Mouse (Mus musculus): ENCODE measurements around the gene Krtap4-16. TPM values are rescaled to one million over a fixed set of nuclear protein-coding genes. Genes with fewer than 3 reads are reported as not detected.
"Not testable (repeated sequence)": the region's sequence is repeated elsewhere in the genome, so short reads cannot be mapped to it uniquely, and the experiment has no call there.

Krtap4-16 gene
- not detected in 2 replicates for total RNA-seq (2017)

GRCm38 (mm10) chr11:99851508-99851907, at the start of gene Krtap4-16:
Gene Krtap4-16 (minus strand): TSS chr11:99851608.
- no peak for ATAC-seq (replicated peaks in 1 of 2; ENCODE audit: insufficient read depth in 1 of 2, low FRiP score in 2 of 2, low TSS enrichment in 1 of 2, low read depth in 1 of 2, poor library complexity in 2 of 2, severe bottlenecking in 2 of 2)

GRCm38 (mm10) chr11:99878887-99879286, 27.5 kb upstream of the Krtap4-16 start, which contains the start of gene Gm11567:
Gene Gm11567 (plus strand): TSS chr11:99879187.
- not testable (repeated sequence) for ATAC-seq (replicated peaks in 1 of 2; ENCODE audit: insufficient read depth in 1 of 2, low FRiP score in 2 of 2, low TSS enrichment in 1 of 2, low read depth in 1 of 2, poor library complexity in 2 of 2, severe bottlenecking in 2 of 2)

GRCm38 (mm10) chr11:99873089-99873488, 21.7 kb upstream of the Krtap4-16 start, which contains the start of gene Krtap9-1:
Gene Krtap9-1 (plus strand): TSS chr11:99873389.
- not testable (repeated sequence) for ATAC-seq (replicated peaks in 1 of 2; ENCODE audit: insufficient read depth in 1 of 2, low FRiP score in 2 of 2, low TSS enrichment in 1 of 2, low read depth in 1 of 2, poor library complexity in 2 of 2, severe bottlenecking in 2 of 2)

- ATAC-seq (replicated peaks in 1 of 2; ENCODE audit: insufficient read depth in 1 of 2, low FRiP score in 2 of 2, low TSS enrichment in 1 of 2, low read depth in 1 of 2, poor library complexity in 2 of 2, severe bottlenecking in 2 of 2), result not testable (repeated sequence)
These were observed 12.8 kb upstream of the Krtap4-16 start, which contains the start of gene Gm11559 for GRCm38 (mm10) chr11:99864176-99864575. Gene Gm11559 (plus strand): TSS chr11:99864476.

GRCm38 (mm10) chr11:99858761-99859160, 7.4 kb upstream of the Krtap4-16 start:
- no peak for ATAC-seq (replicated peaks in 1 of 2; ENCODE audit: insufficient read depth in 1 of 2, low FRiP score in 2 of 2, low TSS enrichment in 1 of 2, low read depth in 1 of 2, poor library complexity in 2 of 2, severe bottlenecking in 2 of 2)

GRCm38 (mm10) chr11:99857617-99858016, 6.2 kb upstream of the Krtap4-16 start, which contains the start of gene Gm11568:
Gene Gm11568 (plus strand): TSS chr11:99857917.
- no peak for ATAC-seq (replicated peaks in 1 of 2; ENCODE audit: insufficient read depth in 1 of 2, low FRiP score in 2 of 2, low TSS enrichment in 1 of 2, low read depth in 1 of 2, poor library complexity in 2 of 2, severe bottlenecking in 2 of 2)

- no peak for ATAC-seq (replicated peaks in 1 of 2; ENCODE audit: insufficient read depth in 1 of 2, low FRiP score in 2 of 2, low TSS enrichment in 1 of 2, low read depth in 1 of 2, poor library complexity in 2 of 2, severe bottlenecking in 2 of 2)
These were observed 2.7 kb upstream of the Krtap4-16 start for GRCm38 (mm10) chr11:99854121-99854520.

GRCm38 (mm10) chr11:99846746-99847145, 4.7 kb downstream of the Krtap4-16 start:
- ATAC-seq (replicated peaks in 1 of 2; ENCODE audit: insufficient read depth in 1 of 2, low FRiP score in 2 of 2, low TSS enrichment in 1 of 2, low read depth in 1 of 2, poor library complexity in 2 of 2, severe bottlenecking in 2 of 2), result no peak

- ATAC-seq (replicated peaks in 1 of 2; ENCODE audit: insufficient read depth in 1 of 2, low FRiP score in 2 of 2, low TSS enrichment in 1 of 2, low read depth in 1 of 2, poor library complexity in 2 of 2, severe bottlenecking in 2 of 2), result no peak
These were observed 9.2 kb downstream of the Krtap4-16 start for GRCm38 (mm10) chr11:99842185-99842584.

- no peak for ATAC-seq (replicated peaks in 1 of 2; ENCODE audit: insufficient read depth in 1 of 2, low FRiP score in 2 of 2, low TSS enrichment in 1 of 2, low read depth in 1 of 2, poor library complexity in 2 of 2, severe bottlenecking in 2 of 2)
These were observed 13.4 kb downstream of the Krtap4-16 start, which contains the start of gene 2300003K06Rik for GRCm38 (mm10) chr11:99837966-99838365. Gene 2300003K06Rik (minus strand): TSS chr11:99838066.

GRCm38 (mm10) chr11:99815566-99815965, 35.8 kb downstream of the Krtap4-16 start, which contains the start of gene Gm11564:
Gene Gm11564 (minus strand): TSS chr11:99815666.
- not testable (repeated sequence) for ATAC-seq (replicated peaks in 1 of 2; ENCODE audit: insufficient read depth in 1 of 2, low FRiP score in 2 of 2, low TSS enrichment in 1 of 2, low read depth in 1 of 2, poor library complexity in 2 of 2, severe bottlenecking in 2 of 2)

GRCm38 (mm10) chr11:99809792-99810191, 41.6 kb downstream of the Krtap4-16 start, which contains the start of gene Krtap4-13:
Gene Krtap4-13 (minus strand): TSS chr11:99809892.
- not testable (repeated sequence) for ATAC-seq (replicated peaks in 1 of 2; ENCODE audit: insufficient read depth in 1 of 2, low FRiP score in 2 of 2, low TSS enrichment in 1 of 2, low read depth in 1 of 2, poor library complexity in 2 of 2, severe bottlenecking in 2 of 2)

- not testable (repeated sequence) for ATAC-seq (replicated peaks in 1 of 2; ENCODE audit: insufficient read depth in 1 of 2, low FRiP score in 2 of 2, low TSS enrichment in 1 of 2, low read depth in 1 of 2, poor library complexity in 2 of 2, severe bottlenecking in 2 of 2)
These were observed 47.1 kb downstream of the Krtap4-16 start, which contains the start of gene Gm11554 for GRCm38 (mm10) chr11:99804346-99804745. Gene Gm11554 (minus strand): TSS chr11:99804446.

Other genes starting within 250 kb of the Krtap4-16 start
- not detected in 2 replicates for gene Gm11938, start 248.3 kb downstream of the Krtap4-16 start, total RNA-seq (2017)
- not detected in 2 replicates for gene Gm11937, start 241.4 kb downstream of the Krtap4-16 start, total RNA-seq (2017)
- not detected in 2 replicates for gene Krtap2-4, start 236.8 kb downstream of the Krtap4-16 start, total RNA-seq (2017)
- gene Gm11562, start 231.2 kb downstream of the Krtap4-16 start, total RNA-seq (2017), result not detected in 2 replicates
- gene Krtap4-1, start 223.4 kb downstream of the Krtap4-16 start, total RNA-seq (2017), result not detected in 2 replicates
- not detected in 2 replicates for gene Krtap4-2, start 216.5 kb downstream of the Krtap4-16 start, total RNA-seq (2017)
- not detected in 2 replicates for gene Krtap4-7, start 207.5 kb downstream of the Krtap4-16 start, total RNA-seq (2017)
- not detected in 2 replicates for gene Gm11555, start 201.4 kb downstream of the Krtap4-16 start, total RNA-seq (2017)
- gene Gm11563, start 192.6 kb downstream of the Krtap4-16 start, total RNA-seq (2017), result not detected in 2 replicates
- gene Krtap4-6, start 185.6 kb downstream of the Krtap4-16 start, total RNA-seq (2017), result not detected in 2 replicates
- not detected in 2 replicates for gene Gm14190, start 160.9 kb downstream of the Krtap4-16 start, total RNA-seq (2017)
- not detected in 2 replicates for gene Gm14180, start 117.3 kb downstream of the Krtap4-16 start, total RNA-seq (2017)
- not detected in 2 replicates for gene Gm11595, start 78.7 kb downstream of the Krtap4-16 start, total RNA-seq (2017)
- not detected in 2 replicates for gene Krtap4-8, start 70.9 kb downstream of the Krtap4-16 start, total RNA-seq (2017)
- gene Krtap4-9, start 66.4 kb downstream of the Krtap4-16 start, total RNA-seq (2017), result not detected in 2 replicates
- gene Gm11596, start 58.1 kb downstream of the Krtap4-16 start, total RNA-seq (2017), result not detected in 2 replicates
- gene Gm11569, start 52.7 kb downstream of the Krtap4-16 start, total RNA-seq (2017), result not detected in 2 replicates
- gene Gm11554, start 47.2 kb downstream of the Krtap4-16 start, total RNA-seq (2017), result not detected in 2 replicates
- gene Krtap4-13, start 41.7 kb downstream of the Krtap4-16 start, total RNA-seq (2017), result not detected in 2 replicates
- not detected in 2 replicates for gene Gm11564, start 35.9 kb downstream of the Krtap4-16 start, total RNA-seq (2017)
- not detected in 2 replicates for gene 2300003K06Rik, start 13.5 kb downstream of the Krtap4-16 start, total RNA-seq (2017)
- not detected in 2 replicates for gene Gm11568, start 6.3 kb upstream of the Krtap4-16 start, total RNA-seq (2017)
- not detected in 2 replicates for gene Gm11559, start 12.9 kb upstream of the Krtap4-16 start, total RNA-seq (2017)
- not detected in 2 replicates for gene Krtap9-1, start 21.8 kb upstream of the Krtap4-16 start, total RNA-seq (2017)
- not detected in 2 replicates for gene Gm11567, start 27.6 kb upstream of the Krtap4-16 start, total RNA-seq (2017)
- gene Krtap31-1, start 56.3 kb upstream of the Krtap4-16 start, total RNA-seq (2017), result not detected in 2 replicates
- not detected in 2 replicates for gene Gm11565, start 63.1 kb upstream of the Krtap4-16 start, total RNA-seq (2017)
- not detected in 2 replicates for gene Krtap31-2, start 84.7 kb upstream of the Krtap4-16 start, total RNA-seq (2017)
- not detected in 2 replicates for gene Krtap9-5, start 96.9 kb upstream of the Krtap4-16 start, total RNA-seq (2017)
- not detected in 2 replicates for gene Krtap29-1, start 127.4 kb upstream of the Krtap4-16 start, total RNA-seq (2017)
- gene Krtap16-1, start 135.0 kb upstream of the Krtap4-16 start, total RNA-seq (2017), result not detected in 2 replicates
- not detected in 2 replicates for gene Krtap17-1, start 142.4 kb upstream of the Krtap4-16 start, total RNA-seq (2017)
- not detected in 2 replicates for gene Krt33a, start 164.6 kb upstream of the Krtap4-16 start, total RNA-seq (2017)
- gene Krt33b, start 178.3 kb upstream of the Krtap4-16 start, total RNA-seq (2017), result not detected in 2 replicates
- not detected in 2 replicates for gene Krt34, start 189.9 kb upstream of the Krtap4-16 start, total RNA-seq (2017)
- not detected in 2 replicates for gene Krt31, start 198.9 kb upstream of the Krtap4-16 start, total RNA-seq (2017)
- gene Krt32, start 236.6 kb upstream of the Krtap4-16 start, total RNA-seq (2017), result not detected in 2 replicates
- gene Krt35, start 244.6 kb upstream of the Krtap4-16 start, total RNA-seq (2017), result not detected in 2 replicates

All from hematopoietic stem cell, adult 5-6 weeks (primary cell).